Mouse (Mus musculus) layer of hippocampus, adult 9-10 months (tissue): ENCODE measurements around the gene Mroh2a.
"Not testable (repeated sequence)": the region's sequence is repeated elsewhere in the genome, so short reads cannot be mapped to it uniquely, and the experiment has no call there.

Experiments
- DNase-seq: peaks from one replicate; pipeline ENCODE4 v3.0.0; 2022; ENCODE audit warnings: low spot score

Mroh2a gene

GRCm38 (mm10) chr1:88218591-88218990, 8.2 kb upstream of the Mroh2a start:
- no peak for DNase-seq

- DNase-seq: no peak
These were observed 7.7 kb upstream of the Mroh2a start for GRCm38 (mm10) chr1:88219054-88219453.

GRCm38 (mm10) chr1:88220336-88220735, 6.5 kb upstream of the Mroh2a start:
- DNase-seq: no peak

- DNase-seq: no peak
These were observed 4.6 kb upstream of the Mroh2a start for GRCm38 (mm10) chr1:88222216-88222615.

GRCm38 (mm10) chr1:88223011-88223515, 3.7 kb upstream of the Mroh2a start:
- DNase-seq: not testable (repeated sequence)

- no peak for DNase-seq
These were observed 3.2 kb upstream of the Mroh2a start for GRCm38 (mm10) chr1:88223591-88223990.

- no peak for DNase-seq
These were observed 2.6 kb upstream of the Mroh2a start for GRCm38 (mm10) chr1:88224029-88224776.

- DNase-seq: not testable (repeated sequence)
These were observed 1.5 kb upstream of the Mroh2a start for GRCm38 (mm10) chr1:88225301-88225700.

- no peak for DNase-seq
These were observed 1.0 kb upstream of the Mroh2a start for GRCm38 (mm10) chr1:88225741-88226140.

- no peak for DNase-seq
These were observed 696 bp downstream of the Mroh2a start for GRCm38 (mm10) chr1:88227482-88227881.

GRCm38 (mm10) chr1:88228121-88228520, 1.3 kb downstream of the Mroh2a start:
- no peak for DNase-seq

- DNase-seq: no peak
These were observed 2.8 kb downstream of the Mroh2a start for GRCm38 (mm10) chr1:88229566-88229965.

GRCm38 (mm10) chr1:88229986-88230385, 3.2 kb downstream of the Mroh2a start:
- no peak for DNase-seq

- no peak for DNase-seq
These were observed 3.6 kb downstream of the Mroh2a start for GRCm38 (mm10) chr1:88230421-88230820.

GRCm38 (mm10) chr1:88230981-88231802, 4.4 kb downstream of the Mroh2a start:
- no peak for DNase-seq

- no peak for DNase-seq
These were observed 5.2 kb downstream of the Mroh2a start for GRCm38 (mm10) chr1:88231803-88232499.

- DNase-seq: no peak
These were observed 6.0 kb downstream of the Mroh2a start for GRCm38 (mm10) chr1:88232664-88233380.

- no peak for DNase-seq
These were observed 6.8 kb downstream of the Mroh2a start for GRCm38 (mm10) chr1:88233421-88234247.

- DNase-seq: no peak
These were observed 7.4 kb downstream of the Mroh2a start for GRCm38 (mm10) chr1:88234248-88234610.

GRCm38 (mm10) chr1:88234646-88235045, 7.9 kb downstream of the Mroh2a start:
- no peak for DNase-seq
